Mouse (Mus musculus): ENCODE data around the gene Gm9999. TPM values are rescaled to one million over a fixed set of nuclear protein-coding genes. Genes with fewer than 3 reads are reported as not detected.
"Not testable (repeated sequence)": the region's sequence is repeated elsewhere in the genome, so short reads cannot be mapped to it uniquely, and the experiment has no call there.

The Gm9999 gene
- polyA plus RNA-seq, 1 experiment from 2014 or later, result not detected

GRCm38 (mm10) chr7:47026899-47027298 is 43.5 kb downstream of the Gm9999 start:
- H3K4me2 ChIP-seq (ENCODE audit: low read depth, severe bottlenecking); ATAC-seq (ENCODE audit: insufficient number of reproducible peaks, low FRiP score, low TSS enrichment, low read depth); H3K36me3 ChIP-seq (ENCODE audit: control insufficient read depth, insufficient read depth, low read length); H3K4me3 ChIP-seq (ENCODE audit: low read depth, low read length); H3K9ac ChIP-seq (ENCODE audit: low read length); DNase-seq (ENCODE audit: low spot score); H3K4me1 ChIP-seq (ENCODE audit: control insufficient read depth, insufficient read depth, low read length); H3K9me3 ChIP-seq (ENCODE audit: control insufficient read depth, low read length); H3K27ac ChIP-seq (replicated peaks; ENCODE audit: low read depth, low read length); H3K27me3 ChIP-seq (ENCODE audit: control insufficient read depth, insufficient read depth, low read length): not testable (repeated sequence)
- WGBS, result 94% methylated on average over 3 of the region's 3 CpGs

DNA sequence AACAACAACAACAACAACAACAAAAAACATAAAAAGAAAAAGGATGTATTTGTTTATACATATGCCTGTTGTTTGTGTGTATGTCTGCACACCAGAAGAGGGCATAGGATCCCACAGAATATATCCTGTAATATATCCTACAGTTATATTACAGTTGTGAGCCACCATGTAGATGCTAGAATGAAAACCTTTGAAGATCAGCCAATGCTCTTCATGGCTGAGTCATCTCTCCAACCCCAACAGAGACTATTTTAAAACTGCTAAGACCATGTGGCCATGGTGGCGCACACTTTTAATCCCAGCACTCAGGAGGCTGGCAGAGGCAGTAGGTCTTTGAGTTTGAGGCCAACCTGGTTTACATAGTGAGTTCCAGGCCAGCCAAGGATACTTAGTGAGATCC is 44.1 kb downstream of the Gm9999 start:
- Histone ChIP-seq H3K36me3 (ENCODE audit: control insufficient read depth, insufficient read depth, low read length) (no peaks in the 10 kb centered on the region), H3K4me2 (ENCODE audit: low read depth, severe bottlenecking) (no peak overlapping the region), H3K4me1 (ENCODE audit: control insufficient read depth, insufficient read depth, low read length) (no peaks in the 10 kb centered on the region), H3K4me3 (ENCODE audit: low read depth, low read length) (no peak overlapping the region), H3K9ac (ENCODE audit: low read length) (no peak overlapping the region), H3K9me3 (ENCODE audit: control insufficient read depth, low read length) (no peaks in the 10 kb centered on the region), H3K27me3 (ENCODE audit: control insufficient read depth, insufficient read depth, low read length) (no peaks in the 10 kb centered on the region), H3K27ac (replicated peaks; ENCODE audit: low read depth, low read length) (no peak overlapping the region)
- no peak for ATAC-seq (ENCODE audit: insufficient number of reproducible peaks, low FRiP score, low TSS enrichment, low read depth)
- no peak for DNase-seq (ENCODE audit: low spot score)
- WGBS, result 95% methylated on average over 1 of the region's 1 CpGs

DNA sequence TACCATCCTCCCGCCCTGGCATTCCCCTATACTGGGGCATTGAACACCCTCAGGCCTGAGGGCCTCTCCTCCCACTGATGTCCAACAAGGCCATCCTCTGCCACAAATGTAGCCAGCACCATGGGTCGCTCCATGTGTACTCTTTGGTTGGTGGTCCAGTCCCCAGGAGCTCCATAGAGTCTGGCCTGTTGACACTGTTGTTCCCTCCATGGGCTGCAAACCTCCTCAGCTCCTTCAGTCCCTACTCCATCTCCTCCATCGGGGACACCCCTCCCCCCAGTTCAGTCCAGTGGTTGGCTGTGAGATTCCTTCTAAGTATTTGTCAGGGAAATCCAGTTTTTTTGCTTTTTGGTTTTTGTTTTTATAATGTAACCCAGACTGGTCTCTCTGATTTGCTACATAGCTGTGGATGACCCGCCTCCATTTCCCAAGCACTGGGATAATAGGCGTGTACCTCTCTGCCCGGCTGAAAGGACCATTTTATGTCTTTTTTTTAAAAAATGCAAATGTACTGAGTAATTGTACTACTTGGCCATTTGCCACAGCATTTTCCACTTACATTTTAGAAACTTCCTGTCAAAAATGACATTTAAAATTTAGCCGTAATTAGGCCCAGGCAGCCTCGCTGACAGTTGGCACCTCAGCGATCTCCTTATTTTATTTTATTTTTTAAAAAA is 47.3 kb downstream of the Gm9999 start:
- Histone ChIP-seq H3K4me1 (ENCODE audit: control insufficient read depth, insufficient read depth, low read length) (no peaks in the 10 kb centered on the region), H3K27me3 (ENCODE audit: control insufficient read depth, insufficient read depth, low read length) (no peaks in the 10 kb centered on the region), H3K36me3 (ENCODE audit: control insufficient read depth, insufficient read depth, low read length) (no peaks in the 10 kb centered on the region), H3K9me3 (ENCODE audit: control insufficient read depth, low read length) (no peaks in the 10 kb centered on the region), H3K4me2 (ENCODE audit: low read depth, severe bottlenecking) (no peak overlapping the region), H3K9ac (ENCODE audit: low read length) (no peak overlapping the region), H3K4me3 (ENCODE audit: low read depth, low read length) (no peak overlapping the region), H3K27ac (replicated peaks; ENCODE audit: low read depth, low read length) (no peak overlapping the region)
- WGBS, result 88% methylated on average over 9 of the region's 9 CpGs
- no peak for ATAC-seq (ENCODE audit: insufficient number of reproducible peaks, low FRiP score, low TSS enrichment, low read depth)
- no peak for DNase-seq (ENCODE audit: low spot score)

- H3K27me3 ChIP-seq (ENCODE audit: control insufficient read depth, insufficient read depth, low read length), result no peaks in the 10 kb centered on the region
- H3K4me3 ChIP-seq (ENCODE audit: low read depth, low read length), result no peak overlapping the region
- H3K4me2 ChIP-seq (ENCODE audit: low read depth, severe bottlenecking), result no peak overlapping the region
- no peaks in the 10 kb centered on the region for H3K36me3 ChIP-seq (ENCODE audit: control insufficient read depth, insufficient read depth, low read length)
- no peak overlapping the region for H3K27ac ChIP-seq (replicated peaks; ENCODE audit: low read depth, low read length)
- DNase-seq (ENCODE audit: low spot score), result no peak
- 84% methylated on average over 4 of the region's 4 CpGs for WGBS
- ATAC-seq (ENCODE audit: insufficient number of reproducible peaks, low FRiP score, low TSS enrichment, low read depth), result no peak
- no peak overlapping the region for H3K9ac ChIP-seq (ENCODE audit: low read length)
- no peaks in the 10 kb centered on the region for H3K9me3 ChIP-seq (ENCODE audit: control insufficient read depth, low read length)
- no peaks in the 10 kb centered on the region for H3K4me1 ChIP-seq (ENCODE audit: control insufficient read depth, insufficient read depth, low read length)
Measured at GRCm38 (mm10) chr7:47031371-47031770, 48.0 kb downstream of the Gm9999 start.

DNA sequence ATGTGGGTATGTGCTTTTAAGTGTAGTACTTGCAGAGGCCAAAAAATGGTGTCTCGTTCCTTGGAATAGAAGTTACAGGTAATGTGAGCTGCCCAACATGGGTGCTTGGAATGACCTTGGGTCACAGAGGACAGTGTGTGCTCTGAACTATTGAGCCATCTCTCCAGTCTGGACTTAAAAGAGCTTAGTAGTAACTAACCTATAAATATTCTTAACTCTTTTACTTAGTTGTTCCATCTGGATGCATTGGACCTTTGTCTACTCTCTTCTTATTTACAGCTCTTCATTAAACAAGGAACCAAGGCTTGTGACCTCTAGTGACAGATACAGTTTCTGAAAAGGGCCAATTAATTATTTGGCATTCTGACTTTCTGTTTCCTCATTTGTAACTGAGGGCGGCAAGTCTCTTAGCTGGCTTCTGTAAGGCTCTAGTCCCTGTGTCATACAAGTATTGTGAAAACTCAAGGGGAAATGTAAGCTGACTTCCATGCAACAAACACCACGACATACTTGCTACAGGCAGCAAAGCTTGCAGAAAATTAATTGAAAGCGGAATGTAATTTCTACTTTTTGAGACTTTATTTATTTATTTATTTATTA is 51.5 kb downstream of the Gm9999 start:
- DNase-seq (ENCODE audit: low spot score), result no peak
- ATAC-seq (ENCODE audit: insufficient number of reproducible peaks, low FRiP score, low TSS enrichment, low read depth), result no peak
- Histone ChIP-seq H3K27ac (replicated peaks; ENCODE audit: low read depth, low read length) (no peak overlapping the region), H3K4me3 (ENCODE audit: low read depth, low read length) (no peak overlapping the region), H3K36me3 (ENCODE audit: control insufficient read depth, insufficient read depth, low read length) (no peaks in the 10 kb centered on the region), H3K9ac (ENCODE audit: low read length) (no peak overlapping the region), H3K27me3 (ENCODE audit: control insufficient read depth, insufficient read depth, low read length) (no peaks in the 10 kb centered on the region), H3K4me1 (ENCODE audit: control insufficient read depth, insufficient read depth, low read length) (no peaks in the 10 kb centered on the region), H3K9me3 (ENCODE audit: control insufficient read depth, low read length) (no peaks in the 10 kb centered on the region), H3K4me2 (ENCODE audit: low read depth, severe bottlenecking) (no peak overlapping the region)
- 84% methylated on average over 4 of the region's 4 CpGs for WGBS

- WGBS, result 81% methylated on average over 8 of the region's 8 CpGs
- no peaks in the 10 kb centered on the region for H3K4me1 ChIP-seq (ENCODE audit: control insufficient read depth, insufficient read depth, low read length)
- no peak overlapping the region for H3K4me2 ChIP-seq (ENCODE audit: low read depth, severe bottlenecking)
- H3K9me3 ChIP-seq (ENCODE audit: control insufficient read depth, low read length), result no peaks in the 10 kb centered on the region
- no peak overlapping the region for H3K27ac ChIP-seq (replicated peaks; ENCODE audit: low read depth, low read length)
- H3K27me3 ChIP-seq (ENCODE audit: control insufficient read depth, insufficient read depth, low read length), result no peaks in the 10 kb centered on the region
- no peak overlapping the region for H3K4me3 ChIP-seq (ENCODE audit: low read depth, low read length)
- no peak for ATAC-seq (ENCODE audit: insufficient number of reproducible peaks, low FRiP score, low TSS enrichment, low read depth)
- H3K9ac ChIP-seq (ENCODE audit: low read length), result no peak overlapping the region
- H3K36me3 ChIP-seq (ENCODE audit: control insufficient read depth, insufficient read depth, low read length), result no peaks in the 10 kb centered on the region
- DNase-seq (ENCODE audit: low spot score), result no peak
Measured at GRCm38 (mm10) chr7:47035426-47035825, 52.0 kb downstream of the Gm9999 start.

Other genes starting within 250 kb of the Gm9999 start
- gene Saa1, start 240.6 kb upstream of the Gm9999 start, polyA plus RNA-seq (2014; fragmentation: Nextera tagmentation; extraction: Ambion mirVana), result 0.81 TPM in 1 of 2 replicates, not detected in the other
- gene Saa2, start 231.8 kb upstream of the Gm9999 start, polyA plus RNA-seq (2014; fragmentation: Nextera tagmentation; extraction: Ambion mirVana), result 0.68 and 0.98 TPM in 2 replicates
- 18.6 and 21.3 TPM in 2 replicates for gene Hps5, start 187.5 kb upstream of the Gm9999 start, polyA plus RNA-seq (2014; fragmentation: Nextera tagmentation; extraction: Ambion mirVana)
- 51.0 and 51.6 TPM in 2 replicates for gene Gtf2h1, start 187.5 kb upstream of the Gm9999 start, polyA plus RNA-seq (2014; fragmentation: Nextera tagmentation; extraction: Ambion mirVana)
- gene Ldha, start 142.1 kb upstream of the Gm9999 start, polyA plus RNA-seq (2014; fragmentation: Nextera tagmentation; extraction: Ambion mirVana), result 1,902 and 2,130 TPM in 2 replicates
- 0.19 and 0.26 TPM in 2 replicates for gene Ldhc, start 122.4 kb upstream of the Gm9999 start, polyA plus RNA-seq (2014; fragmentation: Nextera tagmentation; extraction: Ambion mirVana)
- gene Tsg101, start 63.6 kb upstream of the Gm9999 start, polyA plus RNA-seq (2014; fragmentation: Nextera tagmentation; extraction: Ambion mirVana), result 268 and 272 TPM in 2 replicates
- 14.3 and 15.2 TPM in 2 replicates for gene Uevld, start 25.1 kb upstream of the Gm9999 start, polyA plus RNA-seq (2014; fragmentation: Nextera tagmentation; extraction: Ambion mirVana)
- 12.2 and 14.0 TPM in 2 replicates for gene Spty2d1, start 24.8 kb downstream of the Gm9999 start, polyA plus RNA-seq (2014; fragmentation: Nextera tagmentation; extraction: Ambion mirVana)
- 8.2 and 9.8 TPM in 2 replicates for gene Tmem86a, start 67.0 kb downstream of the Gm9999 start, polyA plus RNA-seq (2014; fragmentation: Nextera tagmentation; extraction: Ambion mirVana)
- gene Ptpn5, start 150.1 kb downstream of the Gm9999 start, polyA plus RNA-seq (2014; fragmentation: Nextera tagmentation; extraction: Ambion mirVana), result 0.39 and 0.43 TPM in 2 replicates
- not detected in 2 replicates for gene Mrgpra6, start 221.3 kb downstream of the Gm9999 start, polyA plus RNA-seq (2014; fragmentation: Nextera tagmentation; extraction: Ambion mirVana)